Mouse (Mus musculus): Measurements from ENCODE around the gene Ptprh. TPM values are rescaled to one million over a fixed set of nuclear protein-coding genes. Genes with fewer than 3 reads are reported as not detected.
A peak's percentile ranks its signal among the peaks of the same experiment; 100 is the strongest.

The Ptprh gene
- polyA plus RNA-seq, 1 experiment from 2014 or later: not detected

DNA sequence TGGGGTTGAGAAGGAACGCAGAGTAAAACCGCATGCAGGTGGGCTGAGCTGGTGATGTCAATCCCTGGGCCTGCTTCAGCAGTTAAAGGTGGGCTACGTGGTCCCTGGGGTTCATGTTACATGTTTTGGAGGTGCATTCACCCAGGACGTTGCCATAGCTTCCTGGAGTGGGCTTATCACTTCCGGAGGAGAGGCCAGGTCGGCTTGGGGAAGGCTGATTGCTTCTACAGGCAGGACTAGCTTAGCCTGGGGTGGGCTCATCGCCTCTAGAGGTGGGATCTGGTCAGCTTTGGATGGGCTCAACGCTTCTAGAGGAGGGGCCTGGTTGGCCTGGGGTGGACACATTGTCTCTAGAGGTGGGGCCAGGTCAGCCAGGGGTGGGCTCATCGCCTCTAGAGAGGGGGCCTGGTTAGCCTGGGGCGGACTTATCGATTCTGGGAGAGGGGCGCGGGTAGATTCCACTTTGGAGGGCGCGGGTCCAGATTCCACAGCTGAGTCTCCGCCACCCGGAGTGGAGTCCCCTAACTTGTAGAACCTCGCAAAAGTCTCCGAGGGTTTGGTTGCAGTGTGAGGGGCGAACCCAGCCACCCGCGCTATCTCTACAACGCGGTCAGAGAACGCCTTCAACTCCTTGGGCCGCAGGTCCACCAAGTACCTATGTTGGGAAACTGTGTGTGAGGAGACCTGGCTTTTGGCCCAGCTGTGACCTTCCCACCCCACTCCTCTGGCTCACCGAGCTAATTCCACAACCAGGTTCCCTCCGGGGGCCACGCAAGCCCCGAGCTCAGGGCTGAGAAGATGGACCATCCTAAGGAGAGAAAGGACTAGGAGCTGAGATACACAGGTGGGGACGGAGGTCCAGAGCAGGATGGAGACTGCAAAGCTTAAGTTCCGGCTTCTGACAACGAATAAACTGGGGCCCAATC is 80.4 kb downstream of the Ptprh start:
- no peak overlapping the region for H3K4me3 ChIP-seq (ENCODE audit: inconsistent target)
- 88% methylated on average over 32 of the region's 33 CpGs for WGBS (ENCODE audit: missing documents)
- no peaks in the 10 kb centered on the region for H3K36me3 ChIP-seq (ENCODE audit: inconsistent target)
- H3K27ac ChIP-seq: no peak overlapping the region
- H3K79me2 ChIP-seq (ENCODE audit: inconsistent target): no peaks in the 10 kb centered on the region

DNA sequence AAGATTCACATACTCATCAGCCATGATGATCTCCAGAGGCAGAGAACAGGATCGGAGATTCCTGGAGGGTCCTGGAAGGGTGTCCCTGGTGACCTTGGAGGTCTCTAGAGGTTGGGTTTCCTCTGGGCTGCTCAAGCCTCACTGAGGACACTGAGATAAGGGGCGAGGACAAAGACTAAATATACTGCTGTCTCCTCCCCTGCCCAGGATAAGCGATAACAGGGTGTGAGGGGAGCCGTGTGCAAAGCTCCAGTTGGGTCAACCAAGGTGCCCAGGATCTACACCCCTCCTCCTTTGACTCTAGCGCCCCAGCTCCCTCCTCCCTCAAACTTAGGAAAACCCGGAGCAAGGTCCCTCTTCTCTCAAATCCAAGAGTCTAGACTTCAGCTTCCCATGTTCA is 81.5 kb downstream of the Ptprh start:
- Histone ChIP-seq H3K27ac (no peak overlapping the region), H3K4me3 (ENCODE audit: inconsistent target) (no peak overlapping the region), H3K36me3 (ENCODE audit: inconsistent target) (no peaks in the 10 kb centered on the region), H3K79me2 (ENCODE audit: inconsistent target) (no peaks in the 10 kb centered on the region)
- 96% methylated on average over 5 of the region's 6 CpGs for WGBS (ENCODE audit: missing documents)

DNA sequence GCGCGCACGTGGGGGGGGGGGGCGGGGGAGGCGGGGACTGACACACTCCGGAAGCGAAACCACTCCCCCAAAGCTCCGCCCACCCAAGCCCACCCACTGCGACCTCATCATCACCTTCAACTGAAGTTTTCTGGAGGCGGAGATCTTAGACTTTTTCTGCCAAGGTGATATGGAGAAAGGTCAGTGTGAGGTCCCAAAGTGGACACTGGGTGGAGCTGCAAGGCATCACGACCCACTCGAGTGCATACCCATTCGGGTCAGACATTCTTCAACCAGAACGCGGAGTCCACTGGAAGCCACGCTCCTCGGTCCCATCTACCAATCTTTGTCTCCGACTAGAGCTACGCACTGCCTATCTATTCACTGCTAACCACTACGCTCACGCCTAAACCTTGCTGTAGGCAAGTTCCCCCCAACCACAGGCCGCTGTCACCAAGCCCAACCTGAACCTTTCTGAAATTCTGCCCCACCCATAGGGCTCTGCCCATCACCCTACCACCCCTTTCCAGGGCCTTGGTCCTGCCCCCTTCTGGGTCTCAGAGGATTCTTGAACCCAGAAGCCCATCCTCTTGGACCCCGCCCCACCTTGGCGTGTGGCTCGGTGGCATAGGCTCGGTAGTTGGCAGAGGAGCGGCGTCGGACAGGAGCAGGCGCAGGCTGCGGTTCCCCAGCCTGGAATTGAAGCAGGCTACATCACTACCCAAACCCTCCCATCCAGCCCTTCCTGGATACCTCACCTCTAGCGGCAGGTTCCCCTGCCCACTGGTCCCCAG is 82.4 kb downstream of the Ptprh start:
- 55% methylated on average over 29 of the region's 32 CpGs for WGBS (ENCODE audit: missing documents)
- Histone ChIP-seq H3K36me3 (ENCODE audit: inconsistent target) (no peaks in the 10 kb centered on the region), H3K79me2 (ENCODE audit: inconsistent target) (no peaks in the 10 kb centered on the region), H3K27ac (no peak overlapping the region), H3K4me3 (ENCODE audit: inconsistent target) (no peak overlapping the region)

DNA sequence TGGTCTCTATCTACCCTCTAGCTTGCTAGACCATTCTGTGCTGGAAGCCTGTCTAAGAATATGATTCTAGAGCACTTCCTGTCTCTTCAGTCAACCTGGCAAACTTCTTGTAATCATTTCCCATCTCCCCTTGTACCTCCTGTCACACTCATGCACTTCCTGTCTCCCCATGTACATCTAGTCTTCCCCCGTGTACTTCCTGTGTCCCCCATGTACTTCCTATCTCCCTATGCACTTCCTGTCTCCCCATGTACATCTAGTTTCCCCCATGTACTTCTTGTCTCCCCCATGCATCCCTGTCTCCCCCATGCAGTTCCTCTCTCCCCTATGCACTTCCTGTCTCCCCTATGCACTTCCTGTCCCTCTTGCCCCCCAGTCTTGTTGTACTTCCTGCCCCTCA is 85.4 kb downstream of the Ptprh start:
- Histone ChIP-seq H3K4me3 (ENCODE audit: inconsistent target) (no peak overlapping the region), H3K27ac (no peak overlapping the region), H3K36me3 (ENCODE audit: inconsistent target) (no peaks in the 10 kb centered on the region), H3K79me2 (ENCODE audit: inconsistent target) (no peaks in the 10 kb centered on the region)
- WGBS (ENCODE audit: missing documents): 13% methylated on average over 1 of the region's 1 CpGs

DNA sequence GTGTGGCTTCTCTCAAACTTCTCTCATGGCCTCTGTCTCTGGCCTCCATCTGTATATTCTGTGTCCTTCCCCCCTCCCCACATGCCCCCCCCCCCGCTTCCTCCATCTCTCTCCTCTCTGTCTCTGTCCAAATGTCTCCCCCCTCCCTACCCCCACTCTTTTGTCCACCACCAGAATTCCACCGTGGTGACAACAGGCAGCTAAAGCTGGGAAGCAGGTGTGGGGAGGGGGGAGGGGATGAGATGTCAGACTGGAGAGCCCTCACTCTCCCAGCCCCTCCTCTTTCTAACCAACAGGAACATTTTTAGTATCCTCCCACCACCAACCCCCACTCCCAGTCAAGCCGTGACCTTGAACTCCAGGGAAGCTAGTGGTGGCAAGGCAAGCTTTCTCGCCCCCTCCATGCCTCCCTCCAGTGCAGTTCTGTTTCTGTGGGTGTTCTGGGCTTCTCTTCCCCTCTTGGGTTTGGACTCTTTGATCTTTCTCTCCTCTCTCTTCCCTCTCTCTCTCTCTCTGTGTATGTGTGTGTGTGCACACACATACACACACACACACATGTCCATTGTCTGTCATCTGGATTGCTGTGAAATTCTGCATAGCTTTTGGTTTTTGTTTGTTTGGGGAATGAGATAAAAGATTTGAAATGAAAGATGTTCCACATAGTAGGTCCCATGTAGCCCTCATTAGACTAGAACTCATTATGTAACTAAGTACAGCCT is 87.3 kb downstream of the Ptprh start, which contains the start of gene Tnnt1:
Tnnt1 (minus strand) TSS at position 51 of the 719 bp plus-strand sequence.
- 74% methylated on average over 2 of the region's 4 CpGs for WGBS (ENCODE audit: missing documents)
- H3K79me2 ChIP-seq (ENCODE audit: inconsistent target): no peaks in the 10 kb centered on the region
- H3K36me3 ChIP-seq (ENCODE audit: inconsistent target): no peaks in the 10 kb centered on the region
- H3K27ac ChIP-seq: no peak within 1 kb of the TSS
- H3K4me3 ChIP-seq (ENCODE audit: inconsistent target): no peak within 1 kb of the TSS

DNA sequence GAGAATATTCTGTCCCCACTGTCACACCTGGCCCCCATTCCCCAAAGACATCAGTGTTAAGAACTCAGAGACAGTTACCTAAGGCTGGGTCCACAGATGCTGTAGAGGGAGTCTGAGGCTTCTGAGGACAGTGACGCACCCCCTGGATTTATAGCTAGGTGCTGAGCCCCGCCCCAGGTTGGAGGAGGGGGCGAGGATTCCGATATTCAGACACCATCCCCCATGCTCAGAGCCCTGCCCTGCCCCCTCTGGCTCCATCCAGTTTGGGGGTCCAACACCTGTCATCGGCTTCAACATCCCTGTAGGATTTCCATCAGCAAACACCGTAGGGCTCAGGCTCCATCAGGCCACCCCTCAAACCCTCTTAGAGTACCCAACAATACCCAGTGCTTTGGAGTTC is 88.0 kb downstream of the Ptprh start:
- WGBS (ENCODE audit: missing documents): 92% methylated on average over 6 of the region's 6 CpGs
- Histone ChIP-seq H3K4me3 (ENCODE audit: inconsistent target) (no peak overlapping the region), H3K36me3 (ENCODE audit: inconsistent target) (no peaks in the 10 kb centered on the region)

DNA sequence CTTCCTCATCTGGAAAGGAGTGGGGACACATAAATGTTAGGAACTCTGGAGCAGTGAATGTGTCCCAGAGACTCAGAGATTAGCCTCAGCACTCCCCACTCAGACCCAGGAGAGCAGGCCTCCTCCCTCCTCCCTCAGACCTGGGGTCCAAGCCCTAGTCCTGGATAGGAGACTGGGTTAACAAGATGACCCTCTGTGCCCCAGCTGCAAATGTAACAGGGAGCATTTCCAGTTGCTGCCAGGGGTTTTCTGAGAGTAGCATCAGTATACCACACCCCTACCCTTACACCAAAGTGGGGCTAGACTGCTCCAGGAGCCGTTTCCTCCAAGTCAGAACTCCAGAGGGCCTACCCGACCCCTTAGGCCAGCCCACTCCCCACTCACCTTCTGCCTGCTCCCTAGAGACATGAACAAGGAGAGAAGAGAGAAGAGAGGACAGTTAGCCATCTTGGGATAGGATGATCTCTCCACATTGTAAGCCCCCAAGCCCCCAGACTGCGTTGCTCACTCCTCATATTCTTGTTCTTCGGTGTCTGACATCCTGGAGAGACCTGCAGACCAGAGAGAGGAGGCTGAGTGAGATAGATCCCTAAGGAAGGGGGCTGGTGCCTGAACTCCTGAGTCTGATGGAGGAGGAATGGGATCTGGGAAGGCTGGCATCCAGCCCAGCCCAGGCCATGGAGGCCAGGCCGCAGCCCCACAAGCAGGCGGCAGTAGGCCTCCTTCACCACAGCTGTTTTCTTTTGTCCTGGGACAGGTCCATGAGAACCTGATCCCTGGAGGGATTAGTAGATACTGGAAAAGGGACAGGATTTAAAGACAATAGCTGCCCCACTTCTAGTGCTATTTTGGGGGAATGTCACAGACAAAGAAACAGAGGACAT is 89.8 kb downstream of the Ptprh start:
- no peaks in the 10 kb centered on the region for H3K79me2 ChIP-seq (ENCODE audit: inconsistent target)
- no peak overlapping the region for H3K4me3 ChIP-seq (ENCODE audit: inconsistent target)
- H3K27ac ChIP-seq: no peak overlapping the region
- no peaks in the 10 kb centered on the region for H3K36me3 ChIP-seq (ENCODE audit: inconsistent target)
- 93% methylated on average over 6 of the region's 6 CpGs for WGBS (ENCODE audit: missing documents)

More for the DNA sequence above, 88.0 kb downstream of the Ptprh start:
- Histone ChIP-seq H3K79me2 (ENCODE audit: inconsistent target) (no peaks in the 10 kb centered on the region), H3K27ac (no peak overlapping the region)

DNA sequence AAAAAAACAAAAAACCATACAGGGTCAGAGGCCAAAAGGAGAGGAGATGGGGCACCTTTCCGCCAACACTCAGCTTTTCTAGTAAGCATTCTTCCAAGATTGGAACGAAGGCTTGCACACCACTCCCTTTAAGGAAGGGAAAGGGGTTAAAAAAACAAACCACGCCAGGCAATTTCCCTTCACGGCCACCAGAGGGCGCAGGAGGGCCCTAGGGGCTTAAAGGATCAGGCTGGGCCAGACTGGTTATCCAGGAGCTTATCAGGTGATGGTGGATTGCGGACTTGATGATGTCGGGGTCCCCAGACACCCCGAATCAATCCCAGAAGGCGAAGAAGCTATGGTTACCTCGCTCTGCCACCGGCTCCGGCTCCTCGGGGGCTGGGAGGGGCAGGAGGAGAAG is 90.6 kb downstream of the Ptprh start:
- WGBS (ENCODE audit: missing documents): 38% methylated on average over 13 of the region's 13 CpGs
- H3K4me3 ChIP-seq (ENCODE audit: inconsistent target): no peak overlapping the region
- no peaks in the 10 kb centered on the region for H3K36me3 ChIP-seq (ENCODE audit: inconsistent target)
- no peaks in the 10 kb centered on the region for H3K79me2 ChIP-seq (ENCODE audit: inconsistent target)
- H3K27ac ChIP-seq: no peak overlapping the region

DNA sequence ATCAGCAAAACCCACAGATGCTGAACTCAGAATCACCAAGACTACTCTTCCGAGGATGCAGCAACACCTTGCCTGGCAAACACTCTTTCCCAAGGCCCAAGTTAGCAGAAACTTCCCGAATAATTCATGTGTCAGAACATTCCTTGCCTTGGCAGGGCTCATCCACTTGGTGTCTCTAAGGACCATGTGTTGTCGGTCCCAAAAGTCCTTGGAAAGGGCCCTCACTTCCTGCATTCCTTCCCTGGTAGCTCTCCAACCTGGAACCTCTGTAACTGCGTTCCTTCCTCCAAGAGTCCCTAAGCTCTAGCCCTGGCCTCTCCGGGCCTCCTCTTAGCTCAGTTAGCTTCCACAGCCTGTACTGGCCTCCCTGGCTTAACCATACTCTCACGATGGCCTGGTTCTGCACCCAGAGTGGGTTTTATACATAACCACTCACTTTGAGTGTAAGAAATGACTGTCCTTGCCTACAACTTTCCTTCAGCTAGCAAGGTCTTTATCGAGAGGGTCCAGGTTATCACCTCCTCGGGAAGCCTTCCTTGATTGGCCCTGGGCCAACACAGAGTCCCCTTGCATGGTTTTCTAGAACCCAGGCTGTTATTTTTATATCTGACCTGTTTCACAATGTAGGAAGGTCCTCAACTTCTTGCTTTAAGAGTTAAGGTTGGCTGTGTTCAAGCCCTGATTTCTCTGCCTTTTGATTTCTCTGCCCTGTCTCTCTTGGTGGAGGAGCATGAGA is 92.2 kb downstream of the Ptprh start:
- Histone ChIP-seq H3K27ac (no peak overlapping the region), H3K4me3 (ENCODE audit: inconsistent target) (no peak overlapping the region), H3K36me3 (ENCODE audit: inconsistent target) (no peaks in the 10 kb centered on the region), H3K79me2 (ENCODE audit: inconsistent target) (no peaks in the 10 kb centered on the region)
- 88% methylated on average over 8 of the region's 8 CpGs for WGBS (ENCODE audit: missing documents)

DNA sequence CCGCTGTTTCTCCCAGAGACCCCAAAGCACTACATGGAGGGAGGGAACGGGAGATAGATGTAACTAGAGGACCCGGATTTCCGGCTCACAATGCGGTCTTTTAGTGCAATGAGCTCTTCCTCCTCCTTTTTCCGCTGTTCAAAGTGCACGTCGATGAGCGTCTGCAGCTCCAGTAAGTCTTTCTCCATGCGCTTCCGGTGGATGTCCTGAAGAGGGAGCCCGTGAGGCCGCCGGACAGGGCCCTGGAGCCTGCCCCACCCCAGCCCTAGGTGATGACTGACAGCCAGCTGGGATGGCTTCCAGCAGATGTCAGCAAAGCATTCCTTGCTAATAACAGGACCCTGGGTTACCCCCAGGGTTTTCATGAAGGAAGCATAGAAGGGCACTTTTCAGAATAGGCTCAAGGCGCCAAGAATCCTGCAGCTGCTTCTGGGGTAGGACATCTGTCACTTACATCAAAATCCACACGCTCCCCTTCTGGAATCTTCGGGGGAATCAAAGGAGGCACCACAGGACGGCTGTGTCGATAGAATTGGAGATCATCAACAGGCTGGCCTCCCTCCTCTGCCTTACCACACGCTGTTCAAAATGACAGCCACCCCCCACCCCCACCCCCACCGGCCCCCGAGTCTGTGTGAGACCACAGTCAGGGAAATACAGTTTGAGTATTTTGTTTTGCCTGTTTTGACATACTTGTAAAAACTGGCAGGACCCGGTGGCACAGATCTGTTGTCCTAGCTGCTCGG is 93.8 kb downstream of the Ptprh start:
- 0 out of 2 replicates have a peak overlapping the region, but pooled peaks have one; percentile 8 for H3K27ac ChIP-seq
- H3K36me3 ChIP-seq (ENCODE audit: inconsistent target): no peaks in the 10 kb centered on the region
- H3K4me3 ChIP-seq (ENCODE audit: inconsistent target): no peak overlapping the region
- WGBS (ENCODE audit: missing documents): 33% methylated on average over 24 of the region's 24 CpGs
- H3K79me2 ChIP-seq (ENCODE audit: inconsistent target): no peaks in the 10 kb centered on the region

DNA sequence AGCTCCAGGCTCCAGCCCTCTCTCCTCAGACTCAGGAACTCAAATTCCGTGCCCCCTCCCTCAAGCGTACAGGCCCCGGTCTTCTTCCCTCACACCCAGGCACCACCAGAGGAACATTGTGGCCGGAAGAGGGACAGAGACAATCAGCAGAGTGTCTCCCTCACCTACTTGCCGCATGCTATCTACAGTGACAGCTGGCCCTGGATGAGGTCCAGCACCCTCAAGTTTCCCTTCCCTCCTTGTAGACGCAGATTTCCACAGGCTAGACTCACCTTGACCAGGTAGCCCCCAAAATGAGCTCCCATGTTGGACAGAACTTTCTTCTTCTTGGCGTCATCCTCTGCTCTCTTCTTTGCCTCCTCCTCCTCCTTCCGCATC is 95.1 kb downstream of the Ptprh start:
- no peak overlapping the region for H3K27ac ChIP-seq
- no peaks in the 10 kb centered on the region for H3K79me2 ChIP-seq (ENCODE audit: inconsistent target)
- H3K4me3 ChIP-seq (ENCODE audit: inconsistent target): no peak overlapping the region
- no peaks in the 10 kb centered on the region for H3K36me3 ChIP-seq (ENCODE audit: inconsistent target)
- 74% methylated on average over 6 of the region's 8 CpGs for WGBS (ENCODE audit: missing documents)

DNA sequence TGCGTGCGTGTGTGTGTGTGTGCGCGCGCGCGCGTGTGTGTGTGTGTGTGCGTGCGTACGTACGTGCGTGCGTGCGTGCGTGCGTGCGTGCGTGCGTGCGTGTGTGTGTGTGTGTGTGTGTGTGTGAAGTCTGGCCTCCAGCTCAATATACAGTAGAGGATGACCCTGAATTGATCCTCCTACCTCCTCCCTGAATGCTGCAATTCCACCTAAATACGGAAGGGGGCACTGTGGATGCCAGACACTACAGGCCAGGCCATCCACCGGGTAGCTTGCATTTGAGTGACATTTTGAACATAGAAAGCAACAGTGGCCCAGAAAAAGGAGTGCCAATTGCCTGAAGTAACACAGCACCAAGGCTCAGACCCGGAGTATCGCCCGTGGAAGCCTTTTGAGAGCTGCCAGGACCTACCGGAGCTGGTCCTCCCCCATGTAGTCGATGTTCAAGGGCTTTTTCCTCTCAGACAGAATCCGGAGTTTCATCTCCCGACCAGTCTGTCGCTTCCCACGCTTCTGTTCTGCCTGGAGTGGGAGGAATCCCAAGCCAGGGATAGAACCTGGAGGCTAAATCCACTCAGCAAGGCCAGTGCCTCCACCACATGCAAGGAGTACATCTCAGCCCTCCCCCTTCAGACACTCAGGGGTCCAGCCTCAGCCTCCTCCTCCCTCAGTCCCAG is 95.6 kb downstream of the Ptprh start:
- Histone ChIP-seq H3K27ac (no peak overlapping the region), H3K79me2 (ENCODE audit: inconsistent target) (no peaks in the 10 kb centered on the region), H3K4me3 (ENCODE audit: inconsistent target) (no peak overlapping the region), H3K36me3 (ENCODE audit: inconsistent target) (no peaks in the 10 kb centered on the region)
- WGBS (ENCODE audit: missing documents): 92% methylated on average over 12 of the region's 32 CpGs
